Mouse (Mus musculus) midbrain, postnatal 0 days (tissue): ENCODE results near the gene Gm49394. TPM values are rescaled to one million over a fixed set of nuclear protein-coding genes. Genes with fewer than 3 reads are reported as not detected.

Experiments
- ATAC-seq: fragments of 200-750 bp; cut with Nextera tagmentation; 2 replicates; pipeline ENCODE4 v1.8.0; 2017; ENCODE audit warnings: moderate number of reproducible peaks, mild to moderate bottlenecking, moderate TSS enrichment, moderate library complexity; ENCODE audit not compliant: low FRiP score
- DNase-seq: peaks from one replicate; pipeline ENCODE4 v3.0.0-alpha.2; 2015; ENCODE audit warnings: low spot score
- H3K27ac ChIP-seq: fragments of 300-500 bp; sonication (generic); 2 replicates; pipeline ENCODE4 v1.5.1; 2014; ENCODE audit warnings: low read depth, mild to moderate bottlenecking, low read length, mixed read lengths
- H3K27me3 ChIP-seq: fragments of 300-500 bp; sonication (generic); 2 replicates; pipeline ENCODE4 v1.6.1; 2014; ENCODE audit warnings: low read length, control low read depth, mixed read lengths; ENCODE audit not compliant: insufficient read depth
- H3K36me3 ChIP-seq: fragments of 300-500 bp; sonication (generic); 2 replicates; pipeline ENCODE4 v1.6.1; 2014; ENCODE audit warnings: low read length, control low read depth, mixed read lengths; ENCODE audit not compliant: insufficient read depth
- H3K4me1 ChIP-seq: fragments of 300-500 bp; sonication (generic); 2 replicates; pipeline ENCODE4 v1.6.1; 2014; ENCODE audit warnings: mild to moderate bottlenecking, control low read depth, antibody characterized with exemption, low read length, mixed read lengths; ENCODE audit not compliant: insufficient read depth
- H3K4me2 ChIP-seq: fragments of 300-500 bp; sonication (generic); 2 replicates; pipeline ENCODE4 v1.6.1; 2014; ENCODE audit warnings: low read depth, mild to moderate bottlenecking, low read length, mixed read lengths; ENCODE audit not compliant: poor library complexity, severe bottlenecking
- H3K4me3 ChIP-seq: fragments of 300-500 bp; sonication (generic); 2 replicates; pipeline ENCODE4 v1.5.1; 2014; ENCODE audit warnings: low read depth, mild to moderate bottlenecking, low read length, moderate library complexity
- H3K9ac ChIP-seq: fragments of 300-500 bp; sonication (generic); replicated peaks from 2 replicates; pipeline ENCODE4 v1.6.1; 2014; ENCODE audit warnings: mild to moderate bottlenecking, low read length, moderate library complexity, mixed read lengths; ENCODE audit not compliant: poor library complexity, severe bottlenecking
- H3K9me3 ChIP-seq: fragments of 300-500 bp; sonication (generic); 2 replicates; pipeline ENCODE4 v1.6.1; 2016; ENCODE audit warnings: low read length, control low read depth
- CTCF ChIP-seq: IDR thresholded peaks from 2 replicates; pipeline ENCODE4 v1.5.1; 2016; ENCODE audit warnings: antibody characterized with exemption, mild to moderate bottlenecking
- WGBS: fragments of 180-500 bp; shearing (Covaris S2); extraction: QIAGEN DNeasy Blood & Tissue Kit; methylation state at CpG from one replicate; pipeline ENCODE4 v1.1.7; 2014; 5-methylcytosine and 5-hydroxymethylcytosine counted together
- polyA plus RNA-seq: library from polyadenylated mRNA; unstranded; fragments of >200 nt; fragmentation: Nextera tagmentation; extraction: Ambion mirVana; gene quantifications from 2 replicates; pipeline ENCODE4 v1.2.1, GENCODE M21; 2015
- total RNA-seq: library from RNA; depleted of rRNA; stranded (reverse); fragments of >200 nt; gene quantifications from 2 replicates; pipeline ENCODE4 v1.2.3, GENCODE M21; 2014

Gene Gm49394
- total and polyA plus RNA-seq, 2 experiments from 2014 or later, result not detected

GRCm38 (mm10) chr7:142645045-142645444 lies 24.7 kb downstream of the Gm49394 start:
- 58% methylated on average over 5 of the region's 5 CpGs for WGBS

GRCm38 (mm10) chr7:142636178-142636577 lies 33.6 kb downstream of the Gm49394 start:
- Histone ChIP-seq H3K9me3 (no peaks in the 10 kb centered on the region), H3K27me3 (no peaks in the 10 kb centered on the region), H3K36me3 (no peaks in the 10 kb centered on the region), H3K4me2 (no peak overlapping the region), H3K9ac (no peak overlapping the region), H3K27ac (no peak overlapping the region), H3K4me3 (no peak overlapping the region), H3K4me1 (no peaks in the 10 kb centered on the region)
- DNase-seq, result no peak
- no peak for ATAC-seq
- no peak for TF ChIP-seq CTCF

More at GRCm38 (mm10) chr7:142645045-142645444, 24.7 kb downstream of the Gm49394 start:
- Histone ChIP-seq H3K4me2 (no peak overlapping the region), H3K9ac (no peak overlapping the region), H3K27ac (no peak overlapping the region), H3K4me3 (no peak overlapping the region), H3K9me3 (no peaks in the 10 kb centered on the region), H3K4me1 (no peaks in the 10 kb centered on the region), H3K36me3 (no peaks in the 10 kb centered on the region), H3K27me3 (no peaks in the 10 kb centered on the region)
- ATAC-seq (no peak), DNase-seq (no peak)
- TF ChIP-seq CTCF, result no peak

GRCm38 (mm10) chr7:142630691-142631090 lies 39.1 kb downstream of the Gm49394 start:
- no peak overlapping the region for H3K9ac ChIP-seq
- no peak overlapping the region for H3K27ac ChIP-seq
- ATAC-seq, result no peak
- H3K4me1 ChIP-seq, result no peaks in the 10 kb centered on the region
- H3K4me2 ChIP-seq, result no peak overlapping the region
- WGBS, result 77% methylated on average over 10 of the region's 10 CpGs
- no peak for TF ChIP-seq CTCF
- H3K4me3 ChIP-seq, result no peak overlapping the region
- peak; percentile 2 for DNase-seq
- H3K9me3 ChIP-seq, result no peaks in the 10 kb centered on the region
- H3K36me3 ChIP-seq, result no peaks in the 10 kb centered on the region
- H3K27me3 ChIP-seq, result no peaks in the 10 kb centered on the region

- no peak for DNase-seq
- Histone ChIP-seq H3K9me3 (no peaks in the 10 kb centered on the region), H3K4me3 (no peak overlapping the region), H3K9ac (no peak overlapping the region), H3K27me3 (no peaks in the 10 kb centered on the region), H3K27ac (no peak overlapping the region), H3K4me1 (no peaks in the 10 kb centered on the region), H3K36me3 (no peaks in the 10 kb centered on the region), H3K4me2 (no peak overlapping the region)
- 87% methylated on average over 6 of the region's 6 CpGs for WGBS
- ATAC-seq, result no peak
- no peak for TF ChIP-seq CTCF
Measured at GRCm38 (mm10) chr7:142629806-142630205, 39.9 kb downstream of the Gm49394 start.

GRCm38 (mm10) chr7:142622180-142622579 lies 47.6 kb downstream of the Gm49394 start:
- Histone ChIP-seq H3K27ac (no peak overlapping the region), H3K9me3 (no peaks in the 10 kb centered on the region), H3K27me3 (no peaks in the 10 kb centered on the region), H3K9ac (no peak overlapping the region), H3K4me2 (no peak overlapping the region), H3K4me3 (no peak overlapping the region), H3K4me1 (no peaks in the 10 kb centered on the region), H3K36me3 (no peaks in the 10 kb centered on the region)
- no peak for TF ChIP-seq CTCF
- WGBS, result 75% methylated on average over 4 of the region's 4 CpGs
- ATAC-seq, result no peak
- no peak for DNase-seq

- Histone ChIP-seq H3K9me3 (no peaks in the 10 kb centered on the region), H3K4me3 (no peak overlapping the region), H3K4me2 (no peak overlapping the region), H3K36me3 (no peaks in the 10 kb centered on the region), H3K27me3 (no peaks in the 10 kb centered on the region), H3K9ac (no peak overlapping the region), H3K4me1 (no peaks in the 10 kb centered on the region), H3K27ac (no peak overlapping the region)
- TF ChIP-seq CTCF, result no peak
- DNase-seq (no peak), ATAC-seq (no peak)
- WGBS, result 48% methylated on average over 2 of the region's 2 CpGs
Measured at GRCm38 (mm10) chr7:142613077-142613476, 56.7 kb downstream of the Gm49394 start.
